Mouse (Mus musculus): ENCODE data around the gene Phf10. TPM values are rescaled to one million over a fixed set of nuclear protein-coding genes. Genes with fewer than 3 reads are reported as not detected.
"Not testable (repeated sequence)": the region's sequence is repeated elsewhere in the genome, so short reads cannot be mapped to it uniquely, and the experiment has no call there.

Gene Phf10
- total RNA-seq, 2 experiments from 2014 or later = 45.1 to 45.4 TPM

GRCm38 (mm10) chr17:14904206-14904605, 56.9 kb downstream of the Phf10 start:
- intact Hi-C loops (cut with DNase I) = loop anchor here (1.0 to 5.0 kb wide), 3 partner anchors 359 to 672 kb away; no protein-coding TSS in a partner anchor

GRCm38 (mm10) chr17:14903212-14903611, 57.9 kb downstream of the Phf10 start:
- DNase-seq (ENCODE audit: low spot score) = no peak
- intact Hi-C loops (cut with DNase I) = loop anchor here (5.0 kb wide), 1 partner anchor 671 kb away; no protein-coding TSS in a partner anchor

More at GRCm38 (mm10) chr17:14904206-14904605, 56.9 kb downstream of the Phf10 start:
- no peak for DNase-seq (ENCODE audit: low spot score)

- intact Hi-C loops (cut with DNase I) = no loop called here
These were observed 62.1 kb downstream of the Phf10 start for GRCm38 (mm10) chr17:14898972-14899371.

GRCm38 (mm10) chr17:14895058-14895457, 66.0 kb downstream of the Phf10 start:
- intact Hi-C loops (cut with DNase I); DNase-seq (ENCODE audit: low spot score): not testable (repeated sequence)

More at GRCm38 (mm10) chr17:14898972-14899371, 62.1 kb downstream of the Phf10 start:
- DNase-seq (ENCODE audit: low spot score) = no peak

Other genes with a start within 250 kb of the Phf10 start
- 1 to 10 TPM in 1 of 2 experiments, under 1 TPM in 1; 0.70 to 1.3 TPM for gene Wdr27, start 18.1 kb downstream of the Phf10 start, total RNA-seq (2021)
- gene 1600012H06Rik, start 18.1 kb downstream of the Phf10 start, total RNA-seq (2021) = 10 to 100 TPM; 10.3 to 11.9 TPM
- gene 9030025P20Rik, start 17.2 kb upstream of the Phf10 start, total RNA-seq (2021) = 1 to 10 TPM; 1.2 to 2.5 TPM
- not detected for gene Gm3417, start 17.5 kb upstream of the Phf10 start, total RNA-seq (2021)
- 1 to 10 TPM; 1.4 to 3.0 TPM for gene Gm3435, start 48.9 kb upstream of the Phf10 start, total RNA-seq (2021)
- 10 to 100 TPM; 20.9 to 21.2 TPM for gene Ermard, start 79.9 kb upstream of the Phf10 start, total RNA-seq (2021)
- gene Tcte3, start 80.2 kb upstream of the Phf10 start, total RNA-seq (2021) = not detected
- 1 to 10 TPM in 1 of 2 experiments, under 1 TPM in 1; 0.96 to 1.3 TPM for gene Gm3448, start 80.3 kb upstream of the Phf10 start, total RNA-seq (2021)